Mouse (Mus musculus) lung, adult 2 months (tissue): Measurements from ENCODE around the gene Qsox1. TPM values are rescaled to one million over a fixed set of nuclear protein-coding genes. Genes with fewer than 3 reads are reported as not detected.

Experiments
- DNase-seq: peaks from one replicate; pipeline ENCODE4 v3.0.0; 2022
- H3K4me1 ChIP-seq: fragments of 200-500 bp; 2 replicates; pipeline ENCODE4 v1.6.1; 2011; ENCODE audit warnings: low read length; ENCODE audit not compliant: control insufficient read depth, insufficient read depth
- H3K4me3 ChIP-seq: fragments of 200-500 bp; replicated peaks from 2 replicates; pipeline ENCODE3; 2011; ENCODE audit warnings: low read depth, mild to moderate bottlenecking, control low read depth, low read length; ENCODE audit errors: extremely low read depth
- CTCF ChIP-seq: fragments of 200-500 bp; IDR thresholded peaks from 2 replicates; pipeline ENCODE4 v1.5.1; 2011; ENCODE audit warnings: mild to moderate bottlenecking, low read length, control low read depth; ENCODE audit not compliant: insufficient read depth
- POLR2A ChIP-seq: fragments of 200-500 bp; IDR thresholded peaks from 2 replicates; pipeline ENCODE4 v1.6.1; 2011; ENCODE audit warnings: low read depth, mild to moderate bottlenecking, control low read depth, low read length, borderline replicate concordance; ENCODE audit errors: extremely low read depth
- WGBS: fragments of 180-500 bp; shearing (Covaris S2); methylation state at CpG from one replicate; pipeline ENCODE4 v1.1.7; 2018; 5-methylcytosine and 5-hydroxymethylcytosine counted together
- polyA plus RNA-seq: library from polyadenylated mRNA; depleted of rRNA; stranded (reverse); fragments of >200 nt; gene quantifications from 2 replicates; pipeline ENCODE4 v1.2.3, GENCODE M21; 2012

Qsox1 gene
- polyA plus RNA-seq, 1 experiment = 170 TPM

DNA sequence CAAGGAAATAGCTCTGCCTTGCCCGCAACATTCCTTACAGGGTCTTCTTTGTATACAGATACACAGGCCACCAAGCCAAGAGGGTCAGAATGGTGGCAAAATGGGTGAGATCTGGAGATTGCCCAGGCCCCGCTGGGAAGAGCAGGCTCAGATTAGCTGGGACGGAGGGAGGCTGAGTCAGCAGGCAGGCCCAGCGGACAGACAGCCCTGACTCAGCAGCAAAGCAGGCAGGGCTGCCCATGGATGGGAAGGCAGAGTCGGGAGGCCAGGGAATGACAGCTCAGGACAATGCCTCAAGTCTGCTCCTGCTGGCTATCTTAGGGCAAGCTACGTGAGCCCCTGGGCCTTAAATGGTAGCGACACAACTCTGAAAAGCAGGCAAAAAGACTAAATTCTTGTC lies 26.8 kb downstream of the Qsox1 start:
- no peak for DNase-seq
- Histone ChIP-seq H3K4me3 (no peak overlapping the region), H3K4me1 (no peaks in the 10 kb centered on the region)
- TF ChIP-seq POLR2A = no peak
- TF ChIP-seq CTCF = no peak
- WGBS = 80% methylated on average over 7 of the region's 7 CpGs

DNA sequence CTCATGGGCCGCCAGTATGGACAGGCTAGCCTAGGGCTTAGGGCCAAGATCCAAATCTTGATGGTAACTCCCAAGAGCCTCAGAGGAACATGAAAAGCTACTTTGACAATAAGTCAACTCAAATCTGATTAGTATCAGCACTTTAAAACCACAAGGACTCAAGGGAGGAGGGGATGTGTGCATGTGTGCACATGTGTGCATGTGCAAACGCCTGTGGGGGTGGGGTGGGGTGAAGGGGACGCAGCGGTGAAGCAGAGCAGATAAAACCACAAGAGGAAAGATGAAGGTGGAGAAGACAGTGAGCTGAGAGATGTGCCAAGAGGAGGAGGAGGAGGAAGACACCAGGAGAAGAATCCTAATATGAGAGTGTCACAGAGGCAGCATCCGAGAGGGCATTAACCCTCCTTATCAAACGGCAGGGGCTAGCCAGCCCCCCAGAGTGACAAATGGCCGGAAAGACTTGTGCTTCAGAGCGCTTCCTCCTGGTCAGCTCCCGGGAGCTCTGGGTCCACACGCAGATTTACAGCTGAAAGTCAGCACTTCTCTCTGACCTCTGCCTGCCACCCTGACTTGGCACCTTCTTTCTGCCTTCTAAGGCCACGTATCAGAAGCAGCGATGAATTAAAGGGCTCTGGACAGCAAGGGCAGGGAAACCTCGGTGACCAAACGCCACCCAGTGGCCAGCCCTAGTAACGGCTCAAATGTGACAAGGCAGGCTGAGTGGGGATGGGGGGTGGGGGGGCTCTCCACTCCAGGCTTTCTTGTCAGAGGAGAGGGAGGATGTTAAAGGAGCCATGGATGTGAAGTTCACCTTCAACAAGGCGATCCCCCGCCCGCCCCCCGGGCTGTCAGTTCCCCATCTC lies 28.1 kb downstream of the Qsox1 start:
- 39% methylated on average over 19 of the region's 19 CpGs for WGBS
- DNase-seq = peak; percentile 49

DNA sequence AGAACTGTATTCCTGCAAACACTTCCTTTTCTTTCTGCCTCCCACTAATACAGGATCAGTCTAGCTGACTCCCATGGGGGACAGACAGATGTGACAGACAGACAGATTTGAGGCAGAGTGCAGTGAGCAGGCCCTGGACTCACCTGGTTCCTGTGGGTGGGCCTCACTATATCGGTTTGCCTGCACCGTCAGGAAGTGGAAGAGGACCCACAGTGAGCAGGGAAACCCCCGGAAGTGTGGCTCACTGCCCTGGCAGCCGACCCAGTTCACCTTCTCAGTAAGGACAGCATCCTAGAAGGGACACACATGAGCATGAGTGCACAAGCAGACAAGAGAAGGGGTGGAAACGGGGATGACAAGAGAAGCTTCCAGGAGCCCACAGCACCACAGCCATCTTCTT lies 30.3 kb downstream of the Qsox1 start:
- Histone ChIP-seq H3K4me3 (no peak overlapping the region), H3K4me1 (no peaks in the 10 kb centered on the region)
- DNase-seq = no peak
- WGBS = 58% methylated on average over 5 of the region's 5 CpGs
- TF ChIP-seq POLR2A (no peak), CTCF (no peak)

More for the DNA sequence above, 28.1 kb downstream of the Qsox1 start:
- no peaks in the 10 kb centered on the region for H3K4me1 ChIP-seq
- TF ChIP-seq POLR2A = no peak
- TF ChIP-seq CTCF = peak; percentile 74
- no peak overlapping the region for H3K4me3 ChIP-seq

DNA sequence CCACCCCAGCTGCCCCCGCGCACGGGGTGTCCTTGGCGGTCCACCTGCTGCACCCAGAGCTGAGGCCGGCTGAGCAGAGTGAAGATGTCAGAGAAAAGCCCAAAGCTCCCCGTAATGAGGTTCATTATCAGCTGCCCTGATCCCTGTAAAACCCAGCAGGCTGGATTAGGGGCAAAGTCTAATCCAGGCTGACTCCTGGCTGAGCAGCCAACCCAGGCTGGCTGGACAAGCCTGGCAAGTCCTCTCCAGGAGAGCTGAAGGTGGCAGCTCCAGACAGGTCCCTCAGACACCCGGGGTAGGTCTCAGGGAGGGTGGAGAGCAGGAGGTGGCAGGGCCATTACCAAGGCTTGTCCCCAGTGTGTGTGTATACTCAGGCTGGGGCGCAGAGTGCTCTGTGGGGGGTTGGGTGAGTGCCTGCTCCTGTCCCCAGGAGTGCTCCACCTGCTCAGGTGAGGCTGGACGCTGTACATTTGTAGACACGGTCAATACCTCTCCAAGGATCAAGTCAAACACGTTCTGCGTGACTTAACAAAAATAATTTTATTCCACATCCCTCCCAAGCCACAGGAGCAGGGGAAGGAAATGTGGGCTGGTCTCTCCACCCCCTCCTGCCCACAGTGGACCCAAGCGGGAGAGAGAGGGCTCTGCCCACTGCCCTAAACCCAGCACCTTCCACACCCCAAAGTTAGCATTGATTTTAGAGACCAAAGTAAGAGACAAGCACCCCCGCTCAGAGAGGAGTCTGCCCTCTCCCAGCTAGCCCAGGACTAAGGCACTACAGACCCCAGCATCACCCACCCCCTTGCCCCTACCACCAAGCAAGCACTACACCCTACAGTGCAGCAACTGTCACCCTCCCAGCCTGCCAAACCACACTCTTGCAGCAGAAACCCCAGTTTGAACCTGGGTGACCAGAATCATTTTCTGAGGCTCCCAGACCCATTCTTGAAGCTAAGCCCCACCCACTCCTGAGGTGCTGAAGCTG lies 34.8 kb downstream of the Qsox1 start:
- no peak for TF ChIP-seq POLR2A
- TF ChIP-seq CTCF = no peak
- 68% methylated on average over 14 of the region's 14 CpGs for WGBS

DNA sequence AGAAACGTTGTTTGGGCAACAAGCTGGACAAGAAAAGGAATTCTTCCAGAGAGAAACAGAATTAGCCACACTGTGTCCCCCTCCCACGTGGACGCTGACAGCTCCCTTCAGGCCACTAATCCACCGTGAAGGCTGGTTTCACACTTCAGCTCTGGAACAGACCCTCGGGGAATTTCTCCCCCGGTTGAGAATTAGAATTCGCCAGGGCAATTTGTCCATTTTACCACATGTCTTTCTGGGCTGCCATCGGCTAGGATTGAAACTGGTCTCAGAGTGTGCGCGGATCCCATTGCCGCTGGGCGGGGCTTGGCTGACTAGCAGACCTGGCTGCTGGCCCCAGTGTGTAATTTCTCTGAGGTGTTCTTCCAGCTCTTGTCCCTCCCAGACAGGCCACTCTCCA lies 53.5 kb downstream of the Qsox1 start:
- 78% methylated on average over 12 of the region's 12 CpGs for WGBS
- no peaks in the 10 kb centered on the region for H3K4me1 ChIP-seq

More for the DNA sequence above, 34.8 kb downstream of the Qsox1 start:
- no peaks in the 10 kb centered on the region for H3K4me1 ChIP-seq
- no peak overlapping the region for H3K4me3 ChIP-seq
- no peak for DNase-seq

DNA sequence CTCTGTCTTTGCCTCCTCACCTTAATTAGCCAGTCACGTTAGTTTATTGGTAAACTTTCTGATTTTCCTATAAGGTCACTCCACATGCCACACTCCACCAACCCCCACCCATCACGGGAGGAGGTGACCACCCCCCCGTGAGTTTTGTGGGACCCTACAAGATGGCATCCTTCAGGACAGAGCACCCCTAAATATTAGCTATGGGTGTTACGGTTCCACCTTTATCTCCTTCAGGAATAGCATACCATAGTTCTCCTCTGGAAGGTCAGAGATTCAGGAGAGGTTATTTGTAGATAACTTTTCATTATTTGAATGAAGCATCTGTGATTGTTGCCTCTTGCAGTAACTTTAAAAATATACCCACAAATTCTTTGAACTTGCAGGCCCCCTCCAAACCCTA lies 54.0 kb downstream of the Qsox1 start:
- WGBS = 93% methylated on average over 4 of the region's 4 CpGs
- TF ChIP-seq POLR2A (no peak), CTCF (no peak)
- H3K4me3 ChIP-seq = no peak overlapping the region
- no peaks in the 10 kb centered on the region for H3K4me1 ChIP-seq
- no peak for DNase-seq

More for the DNA sequence above, 53.5 kb downstream of the Qsox1 start:
- no peak overlapping the region for H3K4me3 ChIP-seq
- no peak for DNase-seq
- TF ChIP-seq POLR2A (no peak), CTCF (no peak)

DNA sequence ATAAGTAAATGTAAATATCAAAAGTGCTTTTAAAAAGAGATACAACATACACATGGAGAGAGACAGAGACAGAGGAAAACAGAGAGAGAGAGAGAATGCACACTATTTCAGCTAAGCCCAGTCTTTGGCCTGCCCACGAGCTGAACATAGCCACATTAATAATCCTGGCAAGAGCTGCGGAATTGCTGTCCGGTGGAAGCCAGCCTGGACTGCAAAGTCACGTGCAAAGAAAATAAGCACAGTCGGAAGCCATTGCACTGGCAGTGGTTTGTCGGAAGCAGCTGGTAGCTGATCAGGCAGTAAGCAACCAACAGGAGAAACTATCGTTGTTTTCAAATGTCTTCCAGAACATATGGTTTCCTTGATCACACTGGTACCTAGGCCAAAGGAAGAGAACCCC lies 55.1 kb downstream of the Qsox1 start:
- 74% methylated on average over 7 of the region's 7 CpGs for WGBS
- no peak for TF ChIP-seq POLR2A
- Histone ChIP-seq H3K4me3 (no peak overlapping the region), H3K4me1 (no peaks in the 10 kb centered on the region)
- DNase-seq = no peak

DNA sequence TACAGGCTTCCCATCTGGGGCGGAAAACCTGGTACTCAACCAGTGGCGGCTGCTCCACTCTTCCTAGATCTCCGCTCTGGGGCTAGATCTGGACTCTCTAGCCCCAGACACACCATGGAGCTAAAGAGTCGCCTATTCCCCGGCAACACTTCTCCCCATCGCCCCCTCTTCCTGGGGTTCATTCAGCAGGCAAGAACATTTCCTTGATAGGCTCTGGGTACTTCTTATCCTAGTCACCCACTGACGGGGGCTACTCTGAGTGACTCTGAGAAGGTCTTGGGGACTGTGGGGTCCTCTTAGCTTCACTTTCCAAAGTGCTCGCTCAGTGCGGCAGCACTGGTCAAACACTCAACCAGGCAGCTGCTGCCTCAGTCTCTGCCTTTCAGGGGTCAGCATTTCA lies 59.3 kb downstream of the Qsox1 start:
- H3K4me3 ChIP-seq = no peak overlapping the region
- no peak for DNase-seq
- 59% methylated on average over 9 of the region's 9 CpGs for WGBS
- no peaks in the 10 kb centered on the region for H3K4me1 ChIP-seq
- TF ChIP-seq POLR2A = no peak
- TF ChIP-seq CTCF = no peak

DNA sequence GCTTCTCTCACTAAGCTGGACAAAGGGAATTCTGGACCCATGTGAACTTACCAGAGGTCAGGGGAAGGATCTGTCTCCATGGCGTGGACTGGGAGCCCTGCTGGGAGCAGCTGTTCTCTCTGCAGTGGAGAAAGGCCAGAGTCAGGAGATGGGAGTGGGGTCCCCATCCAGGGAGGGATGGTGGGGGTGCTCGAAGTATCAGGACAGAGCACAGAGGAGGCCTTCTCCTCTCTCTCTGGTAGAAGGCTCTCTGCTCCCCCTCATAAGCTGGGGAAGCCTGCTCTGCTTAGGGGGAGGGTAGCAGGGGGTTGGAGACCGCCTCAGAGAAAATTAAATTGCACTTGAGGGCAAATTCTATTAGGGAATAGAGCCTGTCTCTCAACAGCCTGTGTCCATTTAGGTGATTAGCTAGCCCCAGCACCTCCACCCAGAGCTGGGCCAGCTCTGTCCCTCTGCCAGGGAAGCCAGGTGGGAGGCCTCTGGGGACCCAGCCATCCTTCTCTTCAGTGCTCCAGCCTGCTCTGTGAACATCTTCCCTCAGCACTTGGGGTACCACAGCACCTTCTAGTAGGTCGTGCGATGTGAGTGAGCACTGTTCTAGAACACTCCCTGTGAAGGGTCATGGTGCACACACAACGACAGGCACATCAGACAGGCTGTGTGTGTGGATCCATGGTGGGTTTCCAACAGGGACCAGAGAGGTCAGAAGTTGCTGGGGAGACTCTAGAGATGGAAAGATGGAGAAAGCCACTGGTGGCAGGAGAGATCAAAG lies 61.0 kb downstream of the Qsox1 start, which contains the start of gene Lhx4:
TSS of gene Lhx4 (minus strand) at position 201 of the 772 bp plus-strand sequence.
- H3K4me1 ChIP-seq = no peaks in the 10 kb centered on the region
- DNase-seq = no peak
- WGBS = 65% methylated on average over 6 of the region's 6 CpGs
- no peak within 1 kb of the TSS for H3K4me3 ChIP-seq
- TF ChIP-seq CTCF (no peak), POLR2A (no peak)
